Mouse (Mus musculus): Measurements from ENCODE around the gene Sgta. TPM values are rescaled to one million over a fixed set of nuclear protein-coding genes. Genes with fewer than 3 reads are reported as not detected.

The Sgta gene
- polyA plus RNA-seq (2015; fragmentation: Nextera tagmentation; extraction: Ambion mirVana), result 310 and 331 TPM in 2 replicates

DNA sequence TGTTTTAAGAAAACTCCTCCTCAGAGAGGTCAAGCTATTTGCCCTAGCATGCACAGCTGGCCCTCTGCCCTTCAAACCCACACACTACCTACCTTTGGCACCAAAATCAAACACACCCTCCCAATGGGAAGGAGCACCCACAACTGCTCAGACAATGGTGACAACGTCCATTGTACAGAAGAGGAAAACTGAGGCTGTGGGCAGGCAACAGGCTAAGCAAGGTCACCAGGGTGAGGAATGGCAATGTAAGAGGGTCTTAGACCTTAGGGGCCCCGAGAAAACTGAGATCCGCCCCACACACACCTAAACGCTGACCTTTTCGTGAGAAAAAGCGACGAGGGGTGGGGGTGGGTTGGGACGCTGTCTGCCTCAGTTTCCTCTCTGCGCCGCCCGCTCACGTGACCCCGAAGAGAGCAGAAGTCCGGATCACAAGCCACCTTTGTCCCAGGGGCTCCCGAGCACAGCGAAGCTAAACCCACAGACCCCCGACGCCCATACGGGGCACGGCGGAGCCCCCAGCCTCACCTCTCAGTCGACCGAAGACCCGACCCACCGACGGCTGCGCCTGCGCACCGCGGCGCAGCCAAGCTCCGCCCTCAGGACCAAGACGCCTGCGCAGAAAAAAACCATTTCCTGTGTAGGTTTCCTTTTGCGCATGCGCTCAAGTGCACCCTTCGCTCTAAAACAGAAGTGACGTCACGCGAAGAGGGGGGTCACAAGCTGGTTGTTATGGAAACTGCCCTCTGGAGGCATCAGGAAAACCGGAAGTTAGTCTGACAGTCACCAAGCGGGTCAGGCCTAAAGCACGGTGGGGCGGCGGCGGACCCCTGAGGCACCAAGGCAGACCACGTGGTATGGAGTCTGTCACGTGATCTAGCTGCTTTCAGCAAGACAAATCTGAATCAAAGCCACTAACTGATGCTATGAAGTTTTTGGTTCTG, at the start of gene Sgta:
TSS of gene Sgta (minus strand) at position 579 of the 941 bp plus-strand sequence.
- Histone ChIP-seq H3K9ac (peak within 1 kb of the TSS; percentile 77), H3K4me3 (peak within 1 kb of the TSS; percentile 73), H3K9me3 (no peaks in the 10 kb centered on the region), H3K4me1 (replicated peaks) (peaks cover 34% of the 10 kb centered on the region), H3K27ac (replicated peaks) (peak within 1 kb of the TSS; percentile 44; the same call in 1 of the 2 replicates), H3K4me2 (peak within 1 kb of the TSS; percentile 87), H3K27me3 (no peaks in the 10 kb centered on the region), H3K36me3 (no peaks in the 10 kb centered on the region)
- WGBS, result under 1% methylated on average over 47 of the region's 48 CpGs
- ATAC-seq (ENCODE audit: low FRiP score, low read depth), result peak; percentile 94

DNA sequence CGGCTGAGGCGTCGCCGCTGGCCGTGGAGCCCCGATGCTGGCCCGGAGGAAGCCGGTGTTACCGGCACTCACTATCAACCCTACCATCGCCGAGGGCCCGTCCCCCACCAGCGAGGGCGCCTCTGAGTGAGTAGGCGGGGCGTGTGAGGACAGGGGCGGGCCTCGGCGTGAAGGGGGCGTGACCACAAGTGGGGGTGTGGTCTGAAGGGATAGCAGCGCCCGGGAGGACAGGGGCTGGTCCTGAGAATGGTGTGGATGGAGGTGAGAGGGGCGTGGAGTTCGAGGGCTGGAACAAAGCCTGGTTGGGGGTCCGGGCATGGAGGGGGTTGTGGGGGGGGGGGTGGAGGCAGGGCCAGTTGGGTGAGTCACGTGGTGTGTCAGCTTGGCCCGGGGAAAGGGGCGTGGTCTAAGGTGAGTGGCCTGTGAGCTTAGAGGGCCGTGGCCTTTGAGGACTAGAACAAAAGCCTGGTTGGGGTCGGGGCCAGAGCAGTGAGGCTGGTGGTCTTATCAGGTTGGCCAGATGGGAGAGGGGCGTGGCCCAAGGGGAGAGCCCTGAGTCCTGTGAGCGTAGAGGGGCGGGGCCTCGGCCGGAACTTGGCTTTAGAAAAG, 46.2 kb upstream of the Sgta start:
- ATAC-seq (ENCODE audit: low FRiP score, low read depth), result peak; percentile 90

DNA sequence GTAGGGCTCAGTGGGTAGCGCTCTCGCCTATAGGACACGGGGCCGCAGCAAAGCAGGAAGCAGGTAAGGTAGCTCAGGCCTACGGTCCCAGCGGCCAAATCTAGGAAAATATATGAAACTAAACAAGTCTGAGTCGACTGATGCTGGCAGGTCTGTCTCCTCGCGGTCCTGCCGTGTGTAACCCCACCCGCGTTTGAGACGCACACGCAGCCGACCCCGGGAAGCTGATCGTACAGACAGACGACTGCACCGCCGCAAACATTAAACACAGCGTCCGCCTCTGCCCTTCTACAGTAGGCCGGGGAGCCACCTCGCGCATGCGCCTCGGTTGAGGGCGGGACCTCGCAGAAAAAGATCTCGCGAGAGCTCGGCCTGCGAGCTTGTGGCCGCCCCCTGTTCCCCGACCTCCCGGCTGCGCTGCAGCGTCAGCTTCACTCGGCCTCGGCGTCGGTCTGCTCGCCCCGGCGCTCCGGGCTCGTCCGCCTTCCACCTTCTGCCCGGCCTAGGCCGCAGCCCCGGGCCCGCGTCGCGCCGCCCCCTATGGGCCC, 45.7 kb upstream of the Sgta start, which contains the start of gene Map2k2:
TSS of gene Map2k2 (plus strand) at position 351 of the 548 bp plus-strand sequence.
- 0% methylated on average over 52 of the region's 56 CpGs for WGBS
- peak within 1 kb of the TSS; percentile 98 for H3K9ac ChIP-seq
- H3K27me3 ChIP-seq, result no peaks in the 10 kb centered on the region
- H3K4me3 ChIP-seq, result peak within 1 kb of the TSS; percentile 79
- peak; percentile 95 for ATAC-seq (ENCODE audit: low FRiP score, low read depth)
- no peaks in the 10 kb centered on the region for H3K9me3 ChIP-seq
- peak within 1 kb of the TSS; percentile 88 for H3K4me2 ChIP-seq
- peaks cover 26% of the 10 kb centered on the region for H3K4me1 ChIP-seq (replicated peaks)
- peaks cover 23% of the 10 kb centered on the region for H3K36me3 ChIP-seq
- H3K27ac ChIP-seq (replicated peaks), result peak within 1 kb of the TSS; percentile 98

More for the DNA sequence above, 46.2 kb upstream of the Sgta start:
- Histone ChIP-seq H3K4me2 (peak overlapping the region; percentile 88), H3K4me1 (replicated peaks) (peaks cover 26% of the 10 kb centered on the region), H3K4me3 (peak overlapping the region; percentile 79), H3K27ac (replicated peaks) (peak overlapping the region; percentile 98), H3K27me3 (no peaks in the 10 kb centered on the region), H3K36me3 (peaks cover 29% of the 10 kb centered on the region), H3K9me3 (no peaks in the 10 kb centered on the region), H3K9ac (peak overlapping the region; percentile 98)
- under 1% methylated on average over 34 of the region's 35 CpGs for WGBS

DNA sequence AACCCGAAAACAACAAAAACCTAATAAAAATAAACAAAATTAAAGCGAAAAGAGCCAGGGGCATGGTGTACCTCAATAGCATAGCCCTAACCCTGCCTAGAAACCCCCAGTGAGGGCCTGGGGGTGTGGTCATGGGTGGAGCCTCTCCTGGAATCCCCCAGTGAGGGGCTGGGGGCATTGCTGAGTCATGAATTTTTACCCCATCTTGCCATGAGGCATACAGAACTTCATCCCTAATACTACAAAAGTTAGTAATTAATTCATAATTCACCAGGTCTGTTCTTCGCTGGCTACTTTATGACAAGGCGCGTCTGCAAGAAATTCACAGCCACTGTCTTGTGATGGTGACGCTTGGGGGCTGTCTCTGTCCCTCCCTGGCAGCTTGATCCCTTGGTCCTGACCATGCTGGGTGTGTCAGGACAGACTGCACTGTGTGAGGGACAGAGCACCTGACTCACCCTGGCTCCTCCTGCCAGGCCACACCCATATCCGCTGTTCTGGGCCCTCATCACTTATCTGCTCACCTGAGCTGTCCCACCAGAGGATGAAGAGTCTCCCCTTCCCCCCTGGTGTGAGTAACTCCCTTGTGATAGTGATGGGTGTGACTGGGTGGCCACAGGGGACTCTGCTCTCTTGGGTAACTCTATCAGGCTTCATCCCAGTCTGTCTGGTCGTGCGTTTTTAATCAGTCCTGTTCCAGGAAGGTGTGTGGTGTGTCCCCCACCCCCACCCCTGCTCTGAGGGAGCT, 35.1 kb upstream of the Sgta start:
- Histone ChIP-seq H3K9me3 (no peaks in the 10 kb centered on the region), H3K27ac (replicated peaks) (no peak overlapping the region), H3K4me2 (no peak overlapping the region), H3K4me1 (replicated peaks) (no peaks in the 10 kb centered on the region), H3K36me3 (no peaks in the 10 kb centered on the region), H3K4me3 (no peak overlapping the region), H3K27me3 (no peaks in the 10 kb centered on the region), H3K9ac (no peak overlapping the region)
- 60% methylated on average over 9 of the region's 9 CpGs for WGBS
- no peak for ATAC-seq (ENCODE audit: low FRiP score, low read depth)

DNA sequence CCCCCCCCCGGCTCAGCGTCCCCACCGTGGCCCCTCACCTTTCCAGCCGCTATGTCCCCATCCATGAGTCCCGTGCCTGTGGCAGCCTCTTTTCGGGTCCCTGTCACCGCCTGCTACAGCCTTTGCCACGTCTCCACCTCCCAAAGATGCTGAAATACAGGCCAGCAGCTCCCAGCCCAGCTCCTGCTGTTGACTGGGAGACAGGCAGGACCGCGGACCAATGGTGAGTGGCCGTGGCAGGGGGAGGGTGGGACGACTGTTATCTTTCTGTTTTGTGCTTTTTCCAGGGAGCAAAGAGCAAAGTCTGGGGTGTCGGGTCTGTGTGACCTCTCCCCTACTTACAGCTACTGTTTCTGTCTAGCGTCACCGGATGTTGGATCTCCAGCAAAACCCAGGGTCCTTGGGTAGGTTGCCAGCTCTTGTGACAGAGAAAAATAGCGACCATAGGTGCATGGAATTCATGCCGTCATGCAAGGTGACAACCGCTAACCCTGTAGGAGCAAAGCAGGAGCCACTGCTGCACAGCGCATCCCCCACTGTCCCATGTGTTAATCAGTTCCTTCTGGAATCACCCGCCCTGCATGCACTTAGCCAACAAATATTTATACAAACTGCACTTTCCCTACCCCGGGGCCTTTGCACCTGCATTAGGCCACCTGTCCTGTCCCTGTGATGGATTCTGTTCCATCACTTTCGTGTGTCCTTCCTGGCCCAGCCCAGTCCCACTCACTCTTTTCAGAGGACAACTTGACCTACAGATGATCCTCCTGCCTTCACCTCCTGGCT, 32.7 kb upstream of the Sgta start:
- H3K4me3 ChIP-seq, result no peak overlapping the region
- H3K4me1 ChIP-seq (replicated peaks), result 0 out of 2 replicates have a peak, but pooled peaks cover 6% of the 10 kb centered on the region
- no peak overlapping the region for H3K9ac ChIP-seq
- no peaks in the 10 kb centered on the region for H3K36me3 ChIP-seq
- no peak overlapping the region for H3K27ac ChIP-seq (replicated peaks)
- WGBS, result 58% methylated on average over 22 of the region's 22 CpGs
- no peaks in the 10 kb centered on the region for H3K27me3 ChIP-seq
- no peak for ATAC-seq (ENCODE audit: low FRiP score, low read depth)
- H3K9me3 ChIP-seq, result no peaks in the 10 kb centered on the region
- H3K4me2 ChIP-seq, result no peak overlapping the region

DNA sequence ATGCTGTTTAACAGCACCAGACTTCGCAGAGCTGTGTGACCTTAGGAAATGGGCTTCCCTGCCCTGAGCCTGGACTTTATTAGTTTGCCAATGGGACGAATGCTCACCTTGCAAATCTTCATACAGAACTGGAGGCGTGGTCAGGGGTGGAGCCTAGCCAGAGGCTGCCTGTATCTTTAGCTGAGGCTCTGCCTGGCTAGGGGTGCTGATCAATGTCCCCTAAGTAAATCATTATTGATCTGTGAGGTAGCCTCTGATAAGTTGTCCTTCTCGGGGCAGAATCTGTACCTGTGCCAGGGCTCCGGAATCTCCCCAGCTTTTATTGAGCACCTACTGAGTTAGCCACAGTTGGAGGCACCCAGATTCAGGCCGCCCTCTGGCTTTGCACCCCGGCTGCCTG, 30.6 kb upstream of the Sgta start:
- H3K4me1 ChIP-seq (replicated peaks), result 0 out of 2 replicates have a peak, but pooled peaks cover 6% of the 10 kb centered on the region
- H3K36me3 ChIP-seq, result no peaks in the 10 kb centered on the region
- no peak overlapping the region for H3K4me2 ChIP-seq
- no peak overlapping the region for H3K9ac ChIP-seq
- H3K9me3 ChIP-seq, result no peaks in the 10 kb centered on the region
- no peak for ATAC-seq (ENCODE audit: low FRiP score, low read depth)
- H3K4me3 ChIP-seq, result no peak overlapping the region
- 84% methylated on average over 7 of the region's 7 CpGs for WGBS
- H3K27me3 ChIP-seq, result no peaks in the 10 kb centered on the region
- no peak overlapping the region for H3K27ac ChIP-seq (replicated peaks)

DNA sequence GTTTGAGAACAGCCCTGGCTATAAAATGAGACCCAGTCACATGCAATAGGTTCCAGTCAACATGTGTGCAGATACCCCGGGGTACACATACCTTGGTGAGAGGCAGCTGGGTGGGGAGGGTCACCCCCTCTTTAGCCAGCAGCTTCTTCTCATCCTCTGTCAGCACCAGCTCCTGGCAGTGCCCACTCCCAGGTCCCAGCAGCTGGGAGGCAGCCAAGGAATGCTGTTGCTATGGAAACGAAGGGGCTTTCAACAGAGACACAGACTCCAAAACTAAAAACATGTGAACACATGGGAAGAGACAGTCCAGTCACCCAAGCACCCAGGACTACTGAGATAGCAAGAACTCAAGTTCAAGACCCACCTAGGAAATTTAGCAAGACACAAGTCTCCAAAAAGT, 29.2 kb upstream of the Sgta start:
- Histone ChIP-seq H3K27me3 (no peaks in the 10 kb centered on the region), H3K4me2 (no peak overlapping the region), H3K4me3 (no peak overlapping the region), H3K36me3 (no peaks in the 10 kb centered on the region), H3K27ac (replicated peaks) (no peak overlapping the region), H3K9me3 (no peaks in the 10 kb centered on the region), H3K9ac (no peak overlapping the region), H3K4me1 (replicated peaks) (0 out of 2 replicates have a peak, but pooled peaks cover 6% of the 10 kb centered on the region)
- ATAC-seq (ENCODE audit: low FRiP score, low read depth), result 0 out of 2 replicates have a peak, but pooled peaks have one; percentile 29
- 57% methylated on average over 2 of the region's 2 CpGs for WGBS

DNA sequence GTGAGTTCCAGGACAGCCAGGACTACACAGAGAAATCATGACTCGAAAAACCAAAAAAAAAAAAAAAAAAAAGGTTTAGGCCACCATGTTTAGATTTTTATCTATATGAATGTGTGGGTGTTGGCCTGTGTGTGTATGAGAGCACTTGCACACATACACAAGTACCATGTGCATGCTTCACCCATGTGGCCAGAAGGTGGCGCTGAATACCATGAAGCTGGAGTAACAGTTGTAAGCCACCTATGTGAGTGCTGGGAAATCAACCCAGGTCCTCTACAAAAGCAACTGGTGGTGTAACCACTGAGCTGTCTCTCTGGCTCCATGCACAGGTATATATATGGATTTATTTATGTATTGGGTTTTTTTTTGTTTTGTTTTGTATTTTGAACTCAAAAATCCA, 27.0 kb upstream of the Sgta start:
- H3K9ac ChIP-seq, result no peak overlapping the region
- no peaks in the 10 kb centered on the region for H3K27me3 ChIP-seq
- peaks cover 9% of the 10 kb centered on the region for H3K36me3 ChIP-seq
- H3K9me3 ChIP-seq, result no peaks in the 10 kb centered on the region
- 52% methylated on average over 2 of the region's 2 CpGs for WGBS
- 0 out of 2 replicates have a peak, but pooled peaks cover 6% of the 10 kb centered on the region for H3K4me1 ChIP-seq (replicated peaks)
- ATAC-seq (ENCODE audit: low FRiP score, low read depth), result no peak
- H3K27ac ChIP-seq (replicated peaks), result no peak overlapping the region
- H3K4me2 ChIP-seq, result no peak overlapping the region
- no peak overlapping the region for H3K4me3 ChIP-seq

DNA sequence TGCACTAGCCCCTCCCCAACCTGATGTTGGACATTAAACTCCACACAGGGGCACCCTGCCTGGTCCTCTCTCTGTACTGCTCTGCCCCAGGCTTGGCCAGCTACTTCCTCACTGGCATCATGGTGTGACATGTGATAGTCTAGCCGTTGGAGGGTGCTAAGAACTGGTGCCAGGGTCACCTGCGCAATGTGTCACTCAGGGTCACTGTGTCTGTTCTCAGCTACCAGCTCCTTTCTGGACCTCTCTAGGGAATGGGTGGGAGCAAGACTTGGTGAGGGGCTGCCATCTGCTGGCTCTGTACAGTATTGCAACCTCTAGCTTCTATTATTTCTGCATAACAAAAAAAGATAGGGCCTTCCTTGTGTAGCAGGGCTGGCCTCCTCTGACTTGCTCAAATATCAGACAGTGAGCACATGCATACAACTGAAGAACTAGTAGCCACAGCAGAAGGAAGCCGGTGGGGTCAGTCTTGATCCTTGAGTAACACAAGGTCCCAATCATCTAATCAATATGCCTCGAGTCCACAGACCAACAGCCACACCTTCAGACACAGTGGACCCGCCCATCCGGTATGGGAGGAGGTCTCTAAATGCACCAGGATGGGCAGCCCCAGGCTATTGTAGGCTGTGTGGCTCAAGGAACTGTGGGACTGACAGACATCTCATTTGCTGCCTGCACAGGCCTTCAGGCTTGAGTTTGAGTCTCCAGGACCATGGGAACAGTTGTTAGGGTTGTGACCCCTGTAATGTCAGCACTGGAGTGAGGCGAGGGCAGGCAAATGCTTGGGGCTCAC, 22.4 kb upstream of the Sgta start:
- no peaks in the 10 kb centered on the region for H3K4me1 ChIP-seq (replicated peaks)
- 82% methylated on average over 7 of the region's 7 CpGs for WGBS
- H3K36me3 ChIP-seq, result peaks cover 45% of the 10 kb centered on the region
- ATAC-seq (ENCODE audit: low FRiP score, low read depth), result no peak; the same call in 1 of the 2 replicates
- H3K9me3 ChIP-seq, result no peaks in the 10 kb centered on the region
- no peaks in the 10 kb centered on the region for H3K27me3 ChIP-seq
- H3K27ac ChIP-seq (replicated peaks), result no peak overlapping the region
- H3K4me2 ChIP-seq, result no peak overlapping the region
- no peak overlapping the region for H3K4me3 ChIP-seq
- H3K9ac ChIP-seq, result no peak overlapping the region

DNA sequence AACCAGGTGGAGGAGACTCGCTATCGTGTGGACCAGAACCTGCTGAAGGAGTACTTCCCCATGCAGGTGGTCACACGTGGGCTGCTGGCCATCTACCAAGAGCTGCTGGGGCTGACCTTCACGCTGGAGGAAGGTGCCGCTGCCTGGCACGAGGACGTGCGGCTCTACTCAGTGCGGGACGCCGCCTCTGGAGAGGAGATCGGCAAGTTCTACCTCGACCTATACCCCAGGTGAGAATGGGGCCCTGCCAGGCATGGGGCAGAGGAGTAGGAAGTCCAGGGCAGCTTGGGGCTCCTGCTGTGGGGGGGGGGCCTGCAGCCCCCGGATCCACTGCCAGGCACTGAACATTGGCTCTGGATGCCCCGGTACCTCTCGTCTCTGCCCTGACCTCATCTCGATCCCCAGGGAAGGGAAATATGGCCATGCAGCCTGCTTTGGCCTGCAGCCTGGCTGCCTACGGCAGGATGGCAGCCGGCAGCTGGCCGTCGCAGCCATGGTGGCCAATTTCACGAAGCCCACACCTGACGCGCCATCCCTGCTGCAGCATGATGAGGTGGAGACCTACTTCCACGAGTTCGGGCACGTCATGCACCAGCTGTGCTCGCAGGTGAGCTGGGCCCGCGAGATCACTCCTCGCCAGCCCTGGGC, 20.2 kb upstream of the Sgta start:
- Histone ChIP-seq H3K36me3 (peaks cover 53% of the 10 kb centered on the region), H3K9me3 (no peaks in the 10 kb centered on the region)
- 95% methylated on average over 30 of the region's 31 CpGs for WGBS

More for the DNA sequence above, 20.2 kb upstream of the Sgta start:
- Histone ChIP-seq H3K27me3 (no peaks in the 10 kb centered on the region), H3K4me2 (no peak overlapping the region), H3K4me1 (replicated peaks) (no peaks in the 10 kb centered on the region), H3K27ac (replicated peaks) (no peak overlapping the region), H3K9ac (no peak overlapping the region), H3K4me3 (no peak overlapping the region)
- ATAC-seq (ENCODE audit: low FRiP score, low read depth), result no peak
